Mouse (Mus musculus): Measurements from ENCODE around the gene Scamp1. TPM values are rescaled to one million over a fixed set of nuclear protein-coding genes. Genes with fewer than 3 reads are reported as not detected.

The Scamp1 gene
- polyA plus RNA-seq, 1 experiment from 2014 or later: 165 TPM

- H3K9me3 ChIP-seq (ENCODE audit: control insufficient read depth, low read length): no peaks in the 10 kb centered on the region; the same call in 1 of the 2 replicates
- no peak overlapping the region for H3K4me2 ChIP-seq (ENCODE audit: low read length)
- H3K4me3 ChIP-seq (replicated peaks; ENCODE audit: low read depth, low read length): no peak overlapping the region
- DNase-seq (peak; percentile 85), ATAC-seq (ENCODE audit: low FRiP score, low TSS enrichment) (peak; percentile 63; the same call in 1 of the 2 replicates)
- peaks cover 40% of the 10 kb centered on the region for H3K36me3 ChIP-seq (ENCODE audit: control insufficient read depth, insufficient read depth, low read length)
- 10% methylated on average over 6 of the region's 6 CpGs for WGBS
- no peaks in the 10 kb centered on the region for H3K27me3 ChIP-seq (ENCODE audit: control insufficient read depth, insufficient read depth, low read length)
- no peak overlapping the region for H3K27ac ChIP-seq (replicated peaks; ENCODE audit: low read depth, low read length)
- H3K9ac ChIP-seq (replicated peaks; ENCODE audit: low read length): no peak overlapping the region
- no peaks in the 10 kb centered on the region for H3K4me1 ChIP-seq (ENCODE audit: control insufficient read depth, insufficient read depth, low read length)
Observed at GRCm38 (mm10) chr13:94205234-94205633, 80.4 kb downstream of the Scamp1 start.

- Histone ChIP-seq H3K4me1 (ENCODE audit: control insufficient read depth, insufficient read depth, low read length) (no peaks in the 10 kb centered on the region), H3K36me3 (ENCODE audit: control insufficient read depth, insufficient read depth, low read length) (peaks cover 21% of the 10 kb centered on the region; the same call in 1 of the 2 replicates)
Observed at GRCm38 (mm10) chr13:94199829-94200228, 85.8 kb downstream of the Scamp1 start.

GRCm38 (mm10) chr13:94198616-94199015 is 87.0 kb downstream of the Scamp1 start:
- no peak overlapping the region for H3K9ac ChIP-seq (replicated peaks; ENCODE audit: low read length)
- H3K36me3 ChIP-seq (ENCODE audit: control insufficient read depth, insufficient read depth, low read length): peaks cover 17% of the 10 kb centered on the region; the same call in 1 of the 2 replicates
- no peaks in the 10 kb centered on the region for H3K9me3 ChIP-seq (ENCODE audit: control insufficient read depth, low read length)
- H3K4me2 ChIP-seq (ENCODE audit: low read length): no peak overlapping the region
- WGBS: 90% methylated on average over 6 of the region's 6 CpGs
- no peaks in the 10 kb centered on the region for H3K4me1 ChIP-seq (ENCODE audit: control insufficient read depth, insufficient read depth, low read length)
- no peak overlapping the region for H3K27ac ChIP-seq (replicated peaks; ENCODE audit: low read depth, low read length)
- no peak for ATAC-seq (ENCODE audit: low FRiP score, low TSS enrichment)
- no peak for DNase-seq
- H3K27me3 ChIP-seq (ENCODE audit: control insufficient read depth, insufficient read depth, low read length): no peaks in the 10 kb centered on the region
- no peak overlapping the region for H3K4me3 ChIP-seq (replicated peaks; ENCODE audit: low read depth, low read length)

More at GRCm38 (mm10) chr13:94199829-94200228, 85.8 kb downstream of the Scamp1 start:
- H3K27ac ChIP-seq (replicated peaks; ENCODE audit: low read depth, low read length): no peak overlapping the region
- H3K4me3 ChIP-seq (replicated peaks; ENCODE audit: low read depth, low read length): no peak overlapping the region
- H3K27me3 ChIP-seq (ENCODE audit: control insufficient read depth, insufficient read depth, low read length): no peaks in the 10 kb centered on the region
- ATAC-seq (ENCODE audit: low FRiP score, low TSS enrichment) (no peak), DNase-seq (no peak)
- no peak overlapping the region for H3K4me2 ChIP-seq (ENCODE audit: low read length)
- no peak overlapping the region for H3K9ac ChIP-seq (replicated peaks; ENCODE audit: low read length)
- WGBS: 74% methylated on average over 8 of the region's 8 CpGs
- H3K9me3 ChIP-seq (ENCODE audit: control insufficient read depth, low read length): no peaks in the 10 kb centered on the region

GRCm38 (mm10) chr13:94193227-94193626 is 92.4 kb downstream of the Scamp1 start:
- no peak overlapping the region for H3K27ac ChIP-seq (replicated peaks; ENCODE audit: low read depth, low read length)
- no peak overlapping the region for H3K4me3 ChIP-seq (replicated peaks; ENCODE audit: low read depth, low read length)
- no peak overlapping the region for H3K4me2 ChIP-seq (ENCODE audit: low read length)
- H3K9me3 ChIP-seq (ENCODE audit: control insufficient read depth, low read length): no peaks in the 10 kb centered on the region
- WGBS: 93% methylated on average over 4 of the region's 4 CpGs
- peaks cover 7% of the 10 kb centered on the region; the same call in 1 of the 2 replicates for H3K4me1 ChIP-seq (ENCODE audit: control insufficient read depth, insufficient read depth, low read length)
- no peaks in the 10 kb centered on the region for H3K27me3 ChIP-seq (ENCODE audit: control insufficient read depth, insufficient read depth, low read length)
- H3K36me3 ChIP-seq (ENCODE audit: control insufficient read depth, insufficient read depth, low read length): peaks cover 7% of the 10 kb centered on the region; the same call in 1 of the 2 replicates
- no peak overlapping the region for H3K9ac ChIP-seq (replicated peaks; ENCODE audit: low read length)
- DNase-seq (no peak), ATAC-seq (ENCODE audit: low FRiP score, low TSS enrichment) (no peak)

GRCm38 (mm10) chr13:94190386-94190785 is 95.3 kb downstream of the Scamp1 start:
- no peak overlapping the region for H3K4me2 ChIP-seq (ENCODE audit: low read length)
- H3K36me3 ChIP-seq (ENCODE audit: control insufficient read depth, insufficient read depth, low read length): peaks cover 2% of the 10 kb centered on the region; the same call in 1 of the 2 replicates
- ATAC-seq (ENCODE audit: low FRiP score, low TSS enrichment) (no peak), DNase-seq (no peak)
- H3K9me3 ChIP-seq (ENCODE audit: control insufficient read depth, low read length): no peaks in the 10 kb centered on the region
- no peak overlapping the region for H3K9ac ChIP-seq (replicated peaks; ENCODE audit: low read length)
- H3K4me1 ChIP-seq (ENCODE audit: control insufficient read depth, insufficient read depth, low read length): peaks cover 9% of the 10 kb centered on the region; the same call in 1 of the 2 replicates
- WGBS: 83% methylated on average over 1 of the region's 1 CpGs
- H3K4me3 ChIP-seq (replicated peaks; ENCODE audit: low read depth, low read length): no peak overlapping the region
- H3K27me3 ChIP-seq (ENCODE audit: control insufficient read depth, insufficient read depth, low read length): no peaks in the 10 kb centered on the region
- no peak overlapping the region for H3K27ac ChIP-seq (replicated peaks; ENCODE audit: low read depth, low read length)

GRCm38 (mm10) chr13:94188200-94189086 is 97.2 kb downstream of the Scamp1 start:
- peaks cover 9% of the 10 kb centered on the region; the same call in 1 of the 2 replicates for H3K4me1 ChIP-seq (ENCODE audit: control insufficient read depth, insufficient read depth, low read length)
- peaks cover 2% of the 10 kb centered on the region; the same call in 1 of the 2 replicates for H3K36me3 ChIP-seq (ENCODE audit: control insufficient read depth, insufficient read depth, low read length)
- H3K9me3 ChIP-seq (ENCODE audit: control insufficient read depth, low read length): no peaks in the 10 kb centered on the region
- WGBS: 15% methylated on average over 10 of the region's 10 CpGs
- no peak overlapping the region for H3K4me3 ChIP-seq (replicated peaks; ENCODE audit: low read depth, low read length)
- no peak overlapping the region for H3K9ac ChIP-seq (replicated peaks; ENCODE audit: low read length)
- ATAC-seq (ENCODE audit: low FRiP score, low TSS enrichment): peak; percentile 62; the same call in 1 of the 2 replicates
- H3K27ac ChIP-seq (replicated peaks; ENCODE audit: low read depth, low read length): peak overlapping the region; percentile 55
- no peak overlapping the region for H3K4me2 ChIP-seq (ENCODE audit: low read length)
- DNase-seq: peak; percentile 66
- H3K27me3 ChIP-seq (ENCODE audit: control insufficient read depth, insufficient read depth, low read length): no peaks in the 10 kb centered on the region

GRCm38 (mm10) chr13:94185631-94186030 is 100.0 kb downstream of the Scamp1 start:
- no peak overlapping the region for H3K27ac ChIP-seq (replicated peaks; ENCODE audit: low read depth, low read length)
- H3K4me3 ChIP-seq (replicated peaks; ENCODE audit: low read depth, low read length): no peak overlapping the region
- H3K9me3 ChIP-seq (ENCODE audit: control insufficient read depth, low read length): no peaks in the 10 kb centered on the region
- ATAC-seq (ENCODE audit: low FRiP score, low TSS enrichment): no peak
- no peaks in the 10 kb centered on the region for H3K36me3 ChIP-seq (ENCODE audit: control insufficient read depth, insufficient read depth, low read length)
- H3K27me3 ChIP-seq (ENCODE audit: control insufficient read depth, insufficient read depth, low read length): no peaks in the 10 kb centered on the region
- H3K4me1 ChIP-seq (ENCODE audit: control insufficient read depth, insufficient read depth, low read length): peaks cover 9% of the 10 kb centered on the region; the same call in 1 of the 2 replicates
- H3K4me2 ChIP-seq (ENCODE audit: low read length): no peak overlapping the region
- 90% methylated on average over 5 of the region's 6 CpGs for WGBS
- no peak overlapping the region for H3K9ac ChIP-seq (replicated peaks; ENCODE audit: low read length)
- DNase-seq: no peak

- Histone ChIP-seq H3K27ac (replicated peaks; ENCODE audit: low read depth, low read length) (no peak overlapping the region), H3K4me2 (ENCODE audit: low read length) (no peak overlapping the region), H3K4me1 (ENCODE audit: control insufficient read depth, insufficient read depth, low read length) (peaks cover 9% of the 10 kb centered on the region; the same call in 1 of the 2 replicates), H3K9me3 (ENCODE audit: control insufficient read depth, low read length) (no peaks in the 10 kb centered on the region), H3K9ac (replicated peaks; ENCODE audit: low read length) (no peak overlapping the region), H3K36me3 (ENCODE audit: control insufficient read depth, insufficient read depth, low read length) (no peaks in the 10 kb centered on the region), H3K27me3 (ENCODE audit: control insufficient read depth, insufficient read depth, low read length) (no peaks in the 10 kb centered on the region), H3K4me3 (replicated peaks; ENCODE audit: low read depth, low read length) (no peak overlapping the region)
- 89% methylated on average over 10 of the region's 10 CpGs for WGBS
- DNase-seq: no peak
- ATAC-seq (ENCODE audit: low FRiP score, low TSS enrichment): no peak
Observed at GRCm38 (mm10) chr13:94184726-94185456, 100.8 kb downstream of the Scamp1 start.
